Mouse (Mus musculus) CD8-positive naive resting alpha-beta T cell, adult 2 months (primary cell): ENCODE results near the gene Gm5294.

Experiments
- DNase-seq, 2 experiments: peaks; one replicate each; pipeline ENCODE4 v3.0.0; 2022; ENCODE audit warnings: low read depth in 2 of 2, low spot score in 2 of 2

The Gm5294 gene

DNA sequence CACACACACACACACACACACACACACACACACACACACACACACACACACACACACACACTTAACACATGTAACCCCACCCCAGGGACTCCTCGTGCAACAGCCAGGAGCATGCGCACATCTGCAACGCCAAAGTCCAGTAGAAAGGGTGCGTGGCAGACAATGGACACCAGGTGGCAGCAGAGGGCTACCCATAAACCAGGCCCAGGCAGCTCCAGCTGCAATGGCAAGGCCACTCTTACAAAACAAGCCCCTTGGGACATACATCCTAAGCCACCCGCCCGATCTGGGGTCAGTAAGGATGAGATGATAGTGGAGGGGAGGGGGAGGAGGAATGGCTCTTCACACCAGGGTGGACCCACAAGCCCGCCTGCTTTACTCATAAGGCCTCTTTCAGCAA lies 28.2 kb downstream of the Gm5294 start:
- DNase-seq, result peak; percentile 67 to 77

DNA sequence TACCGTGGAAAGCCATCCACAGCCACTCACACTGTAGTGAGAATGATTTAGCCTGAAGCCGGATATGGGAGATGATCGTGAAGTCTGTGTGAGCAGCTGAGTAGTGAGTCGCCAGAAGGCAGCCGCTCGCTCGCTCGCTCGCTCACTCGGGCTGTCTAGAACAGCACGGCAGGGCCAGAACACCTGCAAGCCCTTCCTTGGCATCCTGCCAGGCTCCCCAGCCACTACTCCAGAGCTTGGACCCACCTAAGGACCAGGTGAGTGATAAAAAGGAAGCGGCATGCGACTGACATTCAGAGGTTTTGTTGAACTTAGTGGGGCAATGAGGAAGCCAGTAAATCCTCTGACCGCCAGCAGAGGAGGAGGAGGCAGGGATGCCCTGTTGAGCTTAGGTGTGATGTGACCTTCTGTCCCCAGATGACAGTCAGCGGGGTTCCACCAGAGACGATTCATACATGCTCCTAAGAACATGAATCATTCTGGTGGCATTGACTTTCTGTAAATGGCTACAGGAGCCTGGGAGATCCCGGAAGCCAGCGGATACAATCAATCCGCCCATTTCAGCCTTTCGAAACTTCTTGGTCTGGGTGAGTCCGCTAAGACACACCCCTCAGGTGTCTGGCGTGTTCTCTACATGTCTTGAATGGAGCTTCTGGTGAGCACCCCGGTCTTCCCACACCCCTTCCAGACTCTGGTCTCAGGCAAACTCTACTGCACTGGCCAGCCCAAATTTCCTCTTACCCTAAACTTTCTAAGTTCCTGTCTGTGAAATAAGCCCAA lies 30.0 kb downstream of the Gm5294 start:
- DNase-seq, result no peak

- no peak for DNase-seq
Observed at GRCm38 (mm10) chr5:138850462-138850844, 30.6 kb downstream of the Gm5294 start.

- no peak for DNase-seq
Observed at GRCm38 (mm10) chr5:138851296-138851780, 31.5 kb downstream of the Gm5294 start.

- DNase-seq, result no peak
Observed at GRCm38 (mm10) chr5:138852151-138852550, 32.3 kb downstream of the Gm5294 start.

DNA sequence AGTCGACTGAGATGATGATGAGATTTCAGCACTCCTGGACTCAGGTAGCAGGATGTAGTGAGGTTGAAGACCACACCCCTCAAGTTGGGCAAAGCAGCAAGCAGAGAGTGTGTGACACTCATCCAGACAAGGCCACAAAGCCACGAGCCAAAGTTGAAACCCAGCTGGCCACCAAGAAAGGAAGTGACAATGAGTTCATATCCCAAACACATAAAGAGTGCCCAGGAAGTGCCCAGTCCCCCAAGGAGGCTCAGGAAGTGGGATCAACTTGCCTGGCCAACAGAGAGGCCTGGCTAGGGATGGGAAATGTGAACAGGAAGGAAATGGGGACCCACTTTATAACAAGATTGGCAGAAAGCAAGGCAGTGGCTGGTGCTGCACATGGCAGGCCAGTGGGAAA lies 33.5 kb downstream of the Gm5294 start:
- no peak for DNase-seq

DNA sequence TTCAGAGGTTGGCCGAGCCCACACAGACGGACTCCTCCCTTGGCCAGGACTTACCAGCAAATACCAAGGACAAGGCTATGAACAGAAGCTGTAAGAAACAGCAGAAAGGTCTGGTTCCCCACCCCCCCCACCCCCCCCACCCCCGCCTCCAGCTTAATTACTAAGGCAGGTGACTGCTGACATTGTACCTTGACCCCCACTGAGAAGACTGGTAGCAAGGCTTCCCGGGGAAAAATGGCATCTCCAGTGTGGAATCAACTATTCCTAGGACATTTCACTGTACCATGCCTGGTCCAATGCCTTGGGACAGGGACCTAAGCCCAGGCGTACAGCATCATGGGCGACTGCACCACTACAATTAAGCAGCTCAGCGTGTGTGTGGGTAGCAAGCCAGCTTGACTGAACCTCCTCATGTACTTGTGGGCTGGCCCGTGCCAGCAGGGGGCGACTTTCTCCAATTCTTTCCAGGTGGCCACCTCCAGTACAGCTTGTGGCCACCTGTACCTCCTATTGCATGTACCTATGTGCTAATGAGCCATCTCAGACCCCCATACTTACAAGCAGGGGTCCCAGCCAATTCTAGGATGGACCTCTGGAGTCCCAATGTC lies 37.2 kb downstream of the Gm5294 start:
- DNase-seq, result no peak

DNA sequence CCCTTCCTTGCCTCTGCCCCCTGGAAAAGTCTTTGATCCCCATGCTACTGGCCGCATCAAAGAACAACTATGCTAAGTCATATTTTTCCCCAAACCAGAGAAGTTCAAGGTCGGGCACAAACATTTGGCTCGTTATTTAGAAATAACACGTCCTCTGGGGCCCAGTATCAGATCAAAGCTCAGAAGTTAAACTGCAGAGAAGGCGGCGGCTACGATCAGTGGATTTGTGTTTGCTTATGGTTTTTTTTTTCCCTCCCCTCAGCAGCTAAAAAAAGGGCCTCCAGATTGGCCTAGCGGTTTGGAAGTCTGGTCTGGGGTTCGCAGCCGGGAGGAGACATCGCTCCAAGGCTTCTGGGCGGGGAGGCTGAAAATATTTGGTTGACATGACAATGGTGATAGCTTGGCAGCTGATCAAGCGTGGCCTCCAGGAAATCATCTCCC lies 38.0 kb downstream of the Gm5294 start:
- no peak for DNase-seq

- DNase-seq, result no peak
Observed at GRCm38 (mm10) chr5:138863681-138864146, 43.8 kb downstream of the Gm5294 start.

DNA sequence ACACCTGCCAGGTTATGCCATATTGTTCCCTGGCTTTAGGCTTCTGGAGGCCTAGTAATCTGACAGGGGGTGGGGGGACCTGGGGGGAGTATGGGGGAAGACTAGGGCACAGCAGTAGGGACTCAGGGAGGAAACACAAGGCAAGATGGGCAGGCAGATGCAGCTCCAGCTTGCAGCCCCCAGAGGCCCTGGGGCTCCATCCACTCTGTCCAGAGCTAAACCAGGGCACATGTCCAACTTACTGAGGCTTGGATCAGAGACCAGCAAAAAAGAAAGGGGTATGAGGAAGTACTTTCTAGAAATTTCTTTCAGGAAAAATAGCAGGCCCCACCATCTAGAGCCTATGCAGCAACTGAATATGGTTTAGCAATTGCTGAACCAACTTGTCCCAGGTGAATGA lies 44.3 kb downstream of the Gm5294 start:
- no peak for DNase-seq

- DNase-seq, result no peak
Observed at GRCm38 (mm10) chr5:138864880-138865279, 45.0 kb downstream of the Gm5294 start.

GRCm38 (mm10) chr5:138865637-138866036 lies 45.8 kb downstream of the Gm5294 start:
- no peak for DNase-seq
